Mouse (Mus musculus): Measurements from ENCODE around the gene March10.

The March10 gene

DNA sequence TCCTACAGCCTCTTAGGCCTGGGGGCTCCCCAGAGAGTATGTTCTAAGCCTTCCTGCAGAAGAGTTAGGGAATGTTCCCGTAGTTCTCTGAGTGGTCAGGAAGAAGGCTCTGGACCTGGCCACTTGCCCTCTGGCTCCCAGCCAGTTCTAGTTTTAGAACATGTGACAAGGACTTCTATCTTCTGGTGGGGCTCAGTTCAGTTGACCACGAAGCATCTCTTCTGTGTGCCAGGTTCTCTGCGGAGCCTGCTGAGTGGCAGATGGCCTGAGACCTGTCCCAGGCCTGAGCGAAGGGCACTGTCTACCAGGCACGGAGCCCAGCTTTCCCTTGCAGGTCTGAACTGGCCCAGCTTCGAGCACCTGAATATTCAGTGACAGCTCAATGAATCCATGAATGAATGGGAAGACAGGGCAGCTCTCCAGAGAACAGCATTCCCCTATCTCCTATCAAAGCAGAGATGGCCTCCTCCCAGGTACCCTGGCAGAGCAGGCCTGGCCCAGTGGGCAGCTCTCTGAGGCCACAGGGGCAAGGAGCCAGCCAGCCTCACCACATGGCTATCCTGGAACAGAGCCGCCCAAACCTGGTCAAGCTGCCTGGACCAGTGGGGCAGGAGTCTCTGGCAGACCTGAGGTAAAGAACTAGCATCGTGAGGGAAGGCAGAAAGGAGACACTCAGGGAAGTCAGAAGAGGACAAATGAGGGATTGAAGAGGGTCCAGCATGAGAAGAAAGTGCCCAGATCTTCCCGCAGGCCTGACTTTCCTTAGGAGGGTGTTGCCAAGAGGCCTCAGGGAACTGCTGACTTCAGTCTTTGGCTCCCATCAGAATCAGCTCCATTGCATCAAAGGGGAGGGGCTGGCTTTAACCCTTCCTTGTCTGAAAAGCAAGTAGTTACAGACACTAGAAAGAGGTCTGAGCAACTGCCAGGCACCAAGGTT, 103.3 kb downstream of the March10 start:
- DNase-seq (ENCODE audit: low spot score in 2 of 2): no peak

DNA sequence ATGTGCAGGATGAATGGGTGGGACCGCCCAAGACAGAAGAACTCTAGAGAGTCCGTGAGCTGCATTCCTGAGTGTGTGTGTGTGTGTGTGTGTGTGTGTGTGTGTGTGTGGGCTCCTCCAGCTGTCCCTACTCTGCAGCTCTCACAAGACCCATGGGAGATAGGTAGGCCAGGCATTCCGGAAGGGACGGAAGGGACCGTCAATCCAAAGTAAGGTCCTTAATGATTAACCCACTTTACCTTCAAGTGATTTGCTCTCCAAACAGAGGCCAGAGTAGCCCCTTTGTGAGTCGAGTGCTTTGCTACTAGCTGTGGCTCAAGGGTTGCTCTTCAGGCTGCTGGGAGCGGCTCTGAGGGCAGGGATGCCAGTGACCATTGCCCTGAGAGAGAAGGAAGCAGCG, 104.4 kb downstream of the March10 start:
- no peak for DNase-seq (ENCODE audit: low spot score in 2 of 2)

DNA sequence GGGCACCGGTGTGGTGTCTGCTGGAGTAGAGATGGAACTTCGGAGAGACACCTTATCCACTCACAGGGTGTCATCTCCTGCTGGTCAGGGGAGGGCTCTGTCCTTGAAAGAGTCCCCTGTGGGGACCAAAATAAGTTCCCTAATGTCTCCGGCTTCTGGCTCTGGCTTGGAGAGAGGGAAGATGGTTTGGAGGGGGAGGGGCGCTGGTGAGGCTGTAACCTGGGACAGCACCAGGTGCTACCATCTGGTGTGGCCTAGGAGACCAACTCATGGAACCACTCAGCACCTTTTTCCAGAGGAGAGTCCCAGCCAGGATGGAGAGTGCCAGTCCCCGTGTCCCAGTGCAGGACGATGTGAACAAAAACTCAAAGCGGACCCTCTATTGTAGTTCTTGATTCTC, 105.9 kb downstream of the March10 start:
- no peak for DNase-seq (ENCODE audit: low spot score in 2 of 2)

DNA sequence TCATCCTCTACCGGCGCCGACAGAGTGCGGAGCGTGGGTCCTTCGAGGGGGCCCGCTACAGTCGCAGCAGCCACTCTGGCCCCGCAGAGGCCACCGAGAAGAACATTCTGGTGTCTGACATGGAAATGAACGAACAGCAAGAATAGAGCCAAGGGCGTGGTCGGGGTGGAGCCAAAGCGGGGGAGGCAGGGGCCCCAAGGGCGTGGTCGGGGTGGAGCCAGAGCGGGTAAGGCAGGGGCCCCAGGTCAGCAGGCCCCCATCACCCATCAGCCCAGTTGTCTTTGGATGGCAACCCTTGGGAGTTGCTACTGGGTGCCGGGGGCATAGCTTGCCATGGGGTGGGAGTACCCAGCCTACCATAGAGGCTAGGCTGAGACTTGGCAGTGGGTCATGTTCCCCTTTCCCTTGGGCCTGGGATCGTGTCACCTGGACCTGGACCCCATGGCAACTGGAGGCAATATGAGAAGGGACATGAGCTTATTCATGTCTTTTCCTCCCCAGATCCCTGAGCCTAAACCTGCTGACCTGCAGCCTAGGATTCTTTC, 106.7 kb downstream of the March10 start:
- DNase-seq (ENCODE audit: low spot score in 2 of 2): no peak

DNA sequence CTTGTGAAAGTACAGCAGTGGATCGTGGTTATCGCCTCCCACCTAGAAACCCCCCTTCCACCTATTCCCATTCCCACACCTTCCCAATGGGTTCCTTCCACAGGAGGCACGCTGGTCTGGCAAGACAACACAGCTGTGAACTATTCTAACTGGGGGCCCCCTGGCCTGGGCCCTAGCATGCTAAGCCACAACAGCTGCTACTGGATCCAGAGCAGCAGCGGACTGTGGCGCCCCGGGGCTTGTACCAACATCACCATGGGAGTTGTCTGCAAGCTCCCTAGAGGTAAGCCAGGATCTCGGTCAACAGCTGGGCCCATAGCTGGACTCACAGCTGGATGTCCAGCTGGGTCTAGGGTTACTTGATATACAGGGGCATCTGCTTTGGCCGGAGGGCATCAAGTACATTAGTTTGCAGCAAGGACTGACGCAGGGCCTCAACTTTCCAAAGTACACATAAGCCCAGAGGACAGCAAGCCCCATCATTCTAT, 108.0 kb downstream of the March10 start:
- DNase-seq (ENCODE audit: low spot score in 2 of 2): no peak

DNA sequence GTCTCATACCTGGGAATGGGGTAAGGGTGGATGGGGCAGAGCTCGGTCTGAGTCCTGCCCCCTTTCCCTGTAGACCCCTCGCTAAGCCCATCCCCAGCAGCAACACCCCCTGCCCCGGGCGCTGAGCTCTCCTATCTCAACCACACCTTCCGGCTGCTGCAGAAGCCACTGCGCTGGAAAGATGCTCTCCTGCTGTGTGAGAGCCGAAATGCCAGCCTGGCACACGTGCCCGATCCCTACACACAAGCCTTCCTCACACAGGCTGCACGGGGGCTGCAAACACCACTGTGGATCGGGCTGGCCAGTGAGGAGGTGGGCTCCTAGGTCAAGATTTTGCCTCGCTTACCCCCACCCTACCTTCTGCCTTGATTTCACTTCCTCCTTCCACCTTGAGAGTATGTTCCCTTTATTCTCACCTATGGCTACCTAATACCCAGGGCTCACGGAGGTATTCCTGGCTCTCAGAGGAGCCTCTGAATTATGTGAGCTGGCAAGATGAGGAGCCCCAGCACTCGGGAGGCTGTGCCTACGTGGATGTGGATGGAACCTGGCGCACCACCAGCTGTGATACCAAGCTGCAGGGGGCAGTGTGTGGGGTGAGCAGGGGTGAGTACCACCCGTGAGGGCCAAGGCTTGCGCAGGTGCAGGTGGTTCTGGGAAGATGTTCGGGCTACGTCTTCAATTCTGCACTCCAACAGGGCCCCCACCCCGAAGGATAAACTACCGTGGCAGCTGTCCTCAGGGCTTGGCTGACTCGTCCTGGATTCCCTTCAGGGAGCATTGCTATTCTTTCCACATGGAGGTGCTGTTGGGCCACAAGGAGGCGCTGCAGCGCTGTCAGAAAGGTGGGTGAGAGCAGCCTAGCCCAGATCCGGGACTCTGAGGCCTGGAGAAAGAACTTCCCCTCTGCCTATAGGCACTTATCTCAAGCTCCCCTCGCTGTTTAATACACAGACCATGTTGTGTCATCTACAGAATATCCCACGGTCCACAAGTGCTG, 109.1 kb downstream of the March10 start:
- DNase-seq (ENCODE audit: low spot score in 2 of 2): peak; percentile 76 to 86

DNA sequence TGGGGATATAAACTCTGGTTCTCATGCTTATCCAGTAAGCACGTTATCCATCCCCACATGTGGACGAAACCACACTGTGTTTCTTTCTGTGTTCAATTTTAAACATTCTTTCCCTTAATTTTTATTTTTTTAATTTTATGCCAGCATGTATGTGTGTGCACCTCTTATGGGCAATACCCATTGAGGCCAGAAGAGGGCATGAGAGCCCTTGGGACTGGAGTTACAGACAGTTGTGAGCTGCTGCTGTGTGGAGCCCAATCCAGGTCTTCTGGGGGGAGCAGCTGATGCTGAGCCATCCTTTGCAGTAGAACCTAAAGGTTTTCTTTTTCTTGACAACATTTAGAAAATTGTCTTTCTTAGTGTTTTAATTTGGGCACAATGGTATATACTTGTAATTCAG, 111.3 kb downstream of the March10 start:
- DNase-seq (ENCODE audit: low spot score in 2 of 2): no peak

DNA sequence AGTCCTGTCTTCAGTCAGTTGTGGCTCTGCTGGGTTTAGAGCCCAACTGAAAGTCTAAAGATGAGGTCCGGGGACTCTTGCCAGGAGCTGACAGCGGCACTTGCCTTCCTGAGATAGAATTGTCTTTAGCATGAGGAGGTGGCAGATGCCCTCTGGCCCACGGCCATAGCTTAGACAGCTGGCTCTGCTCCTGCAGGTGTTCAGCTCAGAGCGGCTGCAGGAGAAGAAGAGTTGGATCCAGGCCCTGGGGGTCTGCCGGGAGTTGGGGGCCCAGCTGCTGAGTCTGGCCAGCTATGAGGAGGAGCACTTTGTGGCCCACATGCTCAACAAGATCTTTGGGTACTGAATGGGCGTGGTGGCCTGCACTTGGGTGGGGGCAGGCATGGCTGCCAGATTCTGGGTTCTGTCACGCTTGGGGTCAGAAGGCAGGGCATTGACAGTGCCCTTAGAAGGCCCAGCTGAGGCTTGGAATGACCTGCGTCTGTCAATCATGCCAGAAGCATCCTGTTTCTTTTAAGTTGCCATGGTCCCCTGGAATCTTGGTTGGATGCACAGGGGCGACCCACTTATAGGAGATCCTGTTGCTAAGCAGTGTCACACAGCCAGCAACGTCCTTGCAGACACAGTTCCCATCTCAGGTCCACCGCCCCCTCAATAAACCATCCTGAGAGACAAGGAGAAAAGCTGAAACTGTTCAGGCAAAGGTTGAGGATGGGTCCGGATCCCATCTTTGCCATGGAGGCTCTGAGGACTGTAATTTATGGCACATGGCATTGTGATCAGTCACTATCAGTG, 117.7 kb downstream of the March10 start:
- no peak for DNase-seq (ENCODE audit: low spot score in 2 of 2)

DNA sequence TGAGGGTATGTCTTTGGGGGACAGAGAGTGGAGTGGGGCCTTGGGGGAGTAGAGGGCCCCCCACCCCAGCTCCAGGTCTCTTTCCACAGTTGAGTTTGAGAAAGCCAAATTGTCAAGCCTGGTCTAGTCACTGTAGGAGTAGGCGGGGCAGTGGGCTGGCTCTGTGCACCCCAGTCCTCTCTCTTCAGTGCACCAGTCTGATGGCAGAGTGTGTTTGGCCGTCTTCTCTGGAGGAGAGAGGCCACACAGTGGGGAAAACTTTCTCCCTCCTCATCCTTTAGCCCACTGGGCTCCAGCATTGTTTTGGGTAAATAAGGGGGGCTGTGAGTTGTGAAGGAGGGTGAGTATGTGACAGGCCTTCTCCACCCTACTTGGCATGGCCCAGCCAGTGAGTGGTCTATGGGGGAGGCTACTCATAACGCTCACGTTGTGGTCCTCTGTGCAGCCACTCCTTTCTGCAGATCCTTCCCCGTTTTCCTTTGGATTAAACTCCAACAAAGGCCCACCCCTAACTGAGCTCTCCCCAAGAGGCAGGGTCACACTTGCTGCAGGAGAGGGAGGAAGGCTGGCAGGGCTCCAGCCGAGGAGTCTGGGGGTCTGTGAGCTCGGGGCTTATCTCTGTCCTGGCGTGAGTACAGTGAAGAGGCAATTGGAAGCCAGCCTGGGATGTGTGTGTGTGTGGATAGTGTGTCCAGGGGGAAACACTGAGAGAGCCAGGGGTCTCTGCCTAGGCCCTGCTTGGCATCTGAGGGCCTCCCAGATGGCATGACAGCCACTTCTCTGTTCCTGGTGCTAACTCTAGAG, 122.5 kb downstream of the March10 start:
- no peak for DNase-seq (ENCODE audit: low spot score in 2 of 2)

DNA sequence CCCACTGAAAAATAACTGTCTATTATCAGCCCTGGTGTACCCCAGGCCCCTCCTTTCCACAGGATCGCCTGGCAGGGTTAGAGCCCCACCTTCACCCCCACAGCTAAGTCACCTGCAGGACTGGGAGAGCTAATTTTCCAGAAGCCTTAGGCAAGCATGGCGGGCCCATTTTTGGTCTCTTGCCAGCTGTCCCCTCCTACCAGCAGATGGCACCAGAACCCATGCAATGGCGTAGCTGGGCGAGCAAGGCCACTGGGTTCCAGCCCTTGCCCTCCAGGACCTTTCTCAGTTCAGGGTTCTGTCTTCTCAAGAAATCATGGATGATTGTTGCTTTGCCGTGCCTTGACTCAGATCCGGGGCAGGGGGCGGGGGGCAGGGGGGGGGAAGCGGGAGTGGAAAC, 124.1 kb downstream of the March10 start:
- DNase-seq (ENCODE audit: low spot score in 2 of 2): peak; percentile 58 to 64

DNA sequence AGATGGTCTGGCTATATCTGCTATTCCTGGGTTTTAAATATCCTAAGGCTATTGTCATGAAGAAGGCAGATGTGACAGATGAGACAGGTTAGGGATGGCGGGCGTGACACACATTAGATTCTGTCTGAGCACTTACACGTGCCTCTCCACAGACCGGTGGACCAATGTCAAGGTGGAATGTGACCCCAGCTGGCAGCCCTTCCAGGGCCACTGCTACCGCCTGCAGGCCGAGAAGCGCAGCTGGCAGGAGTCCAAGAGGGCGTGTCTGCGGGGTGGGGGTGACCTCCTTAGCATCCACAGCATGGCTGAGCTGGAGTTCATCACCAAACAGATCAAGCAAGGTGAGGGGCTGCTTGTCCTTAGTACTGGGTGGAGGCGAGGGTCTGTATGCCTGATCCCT, 124.8 kb downstream of the March10 start:
- no peak for DNase-seq (ENCODE audit: low spot score in 2 of 2)

DNA sequence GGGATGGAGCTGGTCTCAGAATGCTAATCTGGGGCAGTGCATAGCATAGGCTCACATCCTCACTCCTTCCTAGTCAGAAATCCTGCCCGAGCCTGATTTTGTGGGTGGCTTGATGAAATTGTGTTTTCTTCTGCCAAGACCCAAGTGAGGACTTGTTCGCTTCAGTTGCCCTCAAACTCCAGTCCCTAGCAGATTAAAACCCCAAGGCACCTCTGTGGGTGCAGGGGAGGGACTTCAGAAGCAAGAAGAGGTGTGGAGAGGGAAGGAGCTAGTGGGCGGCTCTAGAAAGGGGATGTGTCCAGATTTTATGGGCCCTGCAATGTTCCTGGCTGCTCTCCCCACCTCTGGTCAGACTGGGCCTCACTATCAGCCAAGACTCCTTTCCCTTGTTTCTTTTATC, 125.4 kb downstream of the March10 start:
- no peak for DNase-seq (ENCODE audit: low spot score in 2 of 2)

DNA sequence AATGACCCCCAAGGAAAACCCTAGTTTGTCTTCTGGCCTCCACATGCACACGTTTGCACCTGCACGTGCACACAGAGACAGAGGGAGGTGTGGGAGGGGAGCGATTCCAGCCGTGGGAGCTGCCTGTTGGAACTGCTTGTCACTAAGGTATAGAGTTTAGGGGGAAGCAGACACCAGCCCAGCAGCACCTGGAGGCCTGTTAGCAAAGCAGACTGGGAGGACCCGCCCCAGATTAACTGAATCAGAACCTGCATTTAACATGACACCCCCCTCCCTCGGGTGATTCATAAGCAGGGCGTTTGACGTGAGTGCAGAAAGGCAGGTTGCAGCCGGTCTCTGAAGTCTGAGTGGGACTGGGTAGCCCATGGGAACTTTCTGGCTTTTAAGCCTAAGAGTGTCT, 126.6 kb downstream of the March10 start:
- no peak for DNase-seq (ENCODE audit: low spot score in 2 of 2)

DNA sequence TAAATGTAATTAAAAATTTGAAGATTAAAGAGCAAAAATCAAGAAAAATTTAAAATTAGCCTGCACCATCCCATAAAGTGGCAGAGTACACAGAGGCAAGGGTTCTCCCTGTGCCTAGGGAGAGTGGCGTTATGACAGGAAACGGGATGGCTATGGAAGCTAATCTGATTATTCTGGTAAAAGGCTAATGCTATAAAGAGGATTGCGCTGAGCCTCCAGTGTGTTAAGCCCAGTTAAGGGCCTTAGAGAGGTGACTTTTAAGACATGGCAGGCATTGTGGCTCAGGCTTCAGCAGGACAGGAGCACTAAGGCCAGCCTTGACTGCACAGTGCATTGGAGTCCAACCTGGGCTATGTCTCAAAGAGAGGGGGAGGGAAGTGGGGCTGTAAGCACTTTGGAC, 129.4 kb downstream of the March10 start:
- DNase-seq (ENCODE audit: low spot score in 2 of 2): no peak

DNA sequence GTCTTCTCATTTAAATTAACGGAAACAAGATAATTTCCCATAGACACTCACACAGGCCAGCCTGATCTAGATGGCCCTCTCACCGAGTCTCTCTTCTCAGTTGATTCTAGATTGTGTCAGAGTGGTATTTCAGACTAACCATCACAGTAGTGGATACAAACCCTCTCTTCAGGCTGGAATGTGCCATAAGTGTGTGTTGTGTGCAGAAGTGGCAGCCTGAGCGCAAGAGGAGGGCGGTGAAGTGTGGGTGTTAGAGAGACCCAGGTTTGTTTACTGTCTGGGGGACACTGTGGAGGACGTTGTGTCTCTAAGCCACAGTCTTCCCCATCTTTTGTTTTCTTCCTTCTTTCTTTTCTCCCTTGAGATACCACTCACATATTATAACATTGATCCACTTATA, 133.0 kb downstream of the March10 start:
- no peak for DNase-seq (ENCODE audit: low spot score in 2 of 2)

DNA sequence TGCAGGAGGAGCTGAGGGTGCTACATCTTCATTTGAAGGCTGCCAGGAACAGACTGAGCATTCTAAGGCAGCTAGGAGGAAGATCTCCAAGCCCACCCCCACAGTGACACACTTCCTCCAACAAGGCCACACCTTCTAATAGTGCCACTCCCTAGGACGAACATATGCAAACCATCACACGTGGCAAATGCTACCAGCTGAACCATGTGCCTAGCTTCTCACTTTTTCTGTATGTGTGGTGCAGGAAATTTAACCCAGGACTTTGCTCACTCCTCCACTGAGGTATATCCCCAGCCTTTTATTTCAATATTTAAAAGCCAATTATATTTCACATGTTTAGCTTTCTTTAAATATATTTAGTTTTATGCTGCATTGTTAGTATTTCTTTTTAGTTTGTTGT, 135.4 kb downstream of the March10 start:
- no peak for DNase-seq (ENCODE audit: low spot score in 2 of 2)

DNA sequence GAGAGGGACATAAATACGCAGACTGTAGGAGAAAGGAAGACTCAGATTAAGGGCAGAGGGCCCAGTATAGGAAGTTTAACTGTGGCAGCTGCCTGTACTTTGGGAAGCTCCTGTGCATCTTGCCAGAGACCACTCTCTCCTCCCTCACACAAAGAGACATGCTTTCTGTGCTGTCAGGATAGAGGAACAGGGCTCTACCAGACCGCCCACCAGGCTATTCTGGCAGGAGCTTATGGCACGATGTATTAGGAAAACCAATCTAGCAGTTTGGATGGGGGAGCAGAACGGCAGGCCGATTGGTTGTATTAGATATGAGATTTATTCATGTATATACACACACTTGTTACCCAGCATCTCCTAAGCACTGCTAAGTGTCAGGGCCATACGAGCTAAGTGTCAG, 138.8 kb downstream of the March10 start:
- DNase-seq (ENCODE audit: low spot score in 2 of 2): no peak

DNA sequence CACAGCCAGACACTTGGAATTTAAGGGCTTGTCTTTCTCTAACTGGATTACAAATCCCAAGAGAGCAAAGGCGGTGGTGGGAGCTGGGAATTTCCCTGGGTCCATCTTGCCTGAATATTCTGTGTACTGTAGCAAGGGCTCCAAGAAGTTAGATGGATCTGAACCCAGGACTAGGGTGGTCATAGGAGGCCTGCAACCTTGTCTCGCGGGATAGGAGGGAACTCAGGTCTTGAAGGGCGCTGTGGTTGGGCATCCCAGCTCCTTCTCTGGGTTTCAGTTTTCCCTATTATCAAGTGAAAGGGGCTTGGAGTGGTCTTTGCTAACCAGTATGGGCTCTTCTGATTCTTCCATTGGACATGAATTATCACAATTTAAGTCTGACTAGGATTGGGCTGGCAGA, 140.4 kb downstream of the March10 start:
- DNase-seq (ENCODE audit: low spot score in 2 of 2): no peak

DNA sequence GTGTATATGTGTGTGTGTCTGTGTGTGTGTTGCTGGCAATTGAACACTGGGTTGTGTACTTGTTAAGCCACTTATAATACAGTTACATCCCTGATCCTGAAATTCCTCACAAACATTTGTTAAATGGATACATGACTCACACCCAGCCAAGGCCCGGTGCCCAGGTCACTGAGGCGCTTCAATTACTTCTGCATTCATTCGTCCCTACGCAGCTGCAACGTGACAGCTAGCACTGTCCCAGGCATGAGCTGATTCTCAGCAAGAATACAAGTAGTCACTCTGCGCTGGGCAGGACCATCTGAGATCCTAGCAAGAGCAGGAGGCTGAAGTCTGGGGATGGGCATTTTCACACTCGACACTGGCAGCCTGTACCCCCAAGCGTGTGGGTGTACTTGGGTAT, 141.2 kb downstream of the March10 start:
- no peak for DNase-seq (ENCODE audit: low spot score in 2 of 2)

DNA sequence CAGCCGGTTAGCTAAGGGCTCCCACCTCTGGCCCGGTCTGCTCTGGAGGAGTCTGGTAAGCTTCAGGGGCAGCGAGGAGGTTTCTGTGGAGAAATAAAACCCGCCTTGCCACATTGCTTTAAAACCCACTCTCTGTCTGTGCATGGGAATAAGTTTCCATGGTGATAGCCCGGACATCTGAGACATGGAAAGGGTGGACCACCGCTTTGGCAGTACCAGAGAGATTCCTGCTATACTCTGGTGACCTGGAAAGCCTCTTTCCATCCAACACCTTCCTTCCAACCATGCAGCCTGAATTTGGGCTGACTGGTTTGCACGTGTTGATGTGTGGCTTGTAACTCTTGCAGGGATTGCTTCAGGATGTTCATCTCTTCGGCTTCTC, 142.9 kb downstream of the March10 start:
- no peak for DNase-seq (ENCODE audit: low spot score in 2 of 2)
